Mouse (Mus musculus) heart, embryonic 12.5 days (tissue): ENCODE results near the gene Gnb1l. TPM values are rescaled to one million over a fixed set of nuclear protein-coding genes. Genes with fewer than 3 reads are reported as not detected.
A peak's percentile ranks its signal among the peaks of the same experiment; 100 is the strongest.

Source experiments
- ATAC-seq: fragments of 200-750 bp; cut with Nextera tagmentation; 2 replicates; pipeline ENCODE4 v1.8.0; 2017; ENCODE audit warnings: moderate TSS enrichment, moderate library complexity; ENCODE audit not compliant: insufficient number of reproducible peaks, low FRiP score
- H3K27ac ChIP-seq: fragments of 300-500 bp; sonication (generic); 2 replicates; pipeline ENCODE4 v1.5.1; 2016; ENCODE audit warnings: mild to moderate bottlenecking, moderate library complexity; ENCODE audit not compliant: poor library complexity, severe bottlenecking
- H3K27me3 ChIP-seq: fragments of 300-500 bp; sonication (generic); replicated peaks from 2 replicates; pipeline ENCODE4 v1.6.1; 2016; ENCODE audit warnings: mild to moderate bottlenecking, moderate library complexity
- H3K36me3 ChIP-seq: fragments of 300-500 bp; sonication (generic); 2 replicates; pipeline ENCODE4 v1.6.1; 2016; ENCODE audit warnings: mild to moderate bottlenecking, moderate library complexity
- H3K4me1 ChIP-seq: fragments of 300-500 bp; sonication (generic); replicated peaks from 2 replicates; pipeline ENCODE4 v1.6.1; 2016; ENCODE audit warnings: mild to moderate bottlenecking
- H3K4me2 ChIP-seq: fragments of 300-500 bp; sonication (generic); 2 replicates; pipeline ENCODE4 v1.6.1; 2016; ENCODE audit warnings: mild to moderate bottlenecking, moderate library complexity
- H3K4me3 ChIP-seq: fragments of 300-500 bp; sonication (generic); 2 replicates; pipeline ENCODE4 v1.5.1; 2016; ENCODE audit warnings: mild to moderate bottlenecking
- H3K9ac ChIP-seq: fragments of 300-500 bp; sonication (generic); 2 replicates; pipeline ENCODE4 v1.6.1; 2016; ENCODE audit warnings: mild to moderate bottlenecking, moderate library complexity
- H3K9me3 ChIP-seq: fragments of 300-500 bp; sonication (generic); replicated peaks from 2 replicates; pipeline ENCODE4 v1.6.1; 2016; ENCODE audit warnings: mild to moderate bottlenecking, moderate library complexity
- WGBS: fragments of 180-500 bp; shearing (Covaris S2); methylation state at CpG from one replicate; pipeline ENCODE4 v1.1.7; 2016; 5-methylcytosine and 5-hydroxymethylcytosine counted together
- polyA plus RNA-seq: library from polyadenylated mRNA; unstranded; fragments of >200 nt; fragmentation: Nextera tagmentation; extraction: Ambion mirVana; gene quantifications from 2 replicates; pipeline ENCODE4 v1.2.1, GENCODE M21; 2016

The Gnb1l gene
- polyA plus RNA-seq, 1 experiment from 2014 or later, result 7.8 TPM

- Histone ChIP-seq H3K27ac (no peak overlapping the region), H3K9me3 (no peaks in the 10 kb centered on the region), H3K4me1 (peaks cover 3% of the 10 kb centered on the region), H3K4me2 (no peak overlapping the region), H3K27me3 (peaks cover 35% of the 10 kb centered on the region), H3K36me3 (no peaks in the 10 kb centered on the region), H3K9ac (no peak overlapping the region), H3K4me3 (no peak overlapping the region)
- 78% methylated on average over 5 of the region's 5 CpGs for WGBS
- ATAC-seq, result no peak
Measured at GRCm38 (mm10) chr16:18547891-18548290, 49.4 kb downstream of the Gnb1l start.

DNA sequence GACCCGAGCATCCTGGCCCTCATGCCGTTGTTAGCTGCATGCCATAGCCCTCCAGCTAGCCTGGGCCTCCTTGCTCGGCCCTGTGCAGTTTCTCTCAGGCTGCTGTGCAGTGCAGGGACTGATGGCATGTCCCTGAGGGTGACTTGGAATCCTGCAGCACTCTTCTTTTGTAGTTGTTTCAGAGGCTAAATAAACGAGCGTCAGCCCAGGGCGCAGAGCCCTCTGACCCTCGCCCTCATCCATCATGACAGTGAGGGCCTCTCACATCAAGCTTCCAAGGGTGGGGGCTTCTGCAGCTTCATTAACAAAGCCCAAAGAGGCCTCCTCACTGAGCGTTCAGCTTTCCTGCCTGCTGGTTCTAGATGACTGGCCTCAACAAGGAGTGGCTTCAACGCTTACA, 53.1 kb downstream of the Gnb1l start:
- ATAC-seq, result no peak
- Histone ChIP-seq H3K9me3 (no peaks in the 10 kb centered on the region), H3K9ac (no peak overlapping the region), H3K4me2 (no peak overlapping the region), H3K36me3 (no peaks in the 10 kb centered on the region), H3K27me3 (peaks cover 44% of the 10 kb centered on the region), H3K4me1 (peaks cover 18% of the 10 kb centered on the region), H3K4me3 (no peak overlapping the region), H3K27ac (no peak overlapping the region)
- 51% methylated on average over 9 of the region's 9 CpGs for WGBS

DNA sequence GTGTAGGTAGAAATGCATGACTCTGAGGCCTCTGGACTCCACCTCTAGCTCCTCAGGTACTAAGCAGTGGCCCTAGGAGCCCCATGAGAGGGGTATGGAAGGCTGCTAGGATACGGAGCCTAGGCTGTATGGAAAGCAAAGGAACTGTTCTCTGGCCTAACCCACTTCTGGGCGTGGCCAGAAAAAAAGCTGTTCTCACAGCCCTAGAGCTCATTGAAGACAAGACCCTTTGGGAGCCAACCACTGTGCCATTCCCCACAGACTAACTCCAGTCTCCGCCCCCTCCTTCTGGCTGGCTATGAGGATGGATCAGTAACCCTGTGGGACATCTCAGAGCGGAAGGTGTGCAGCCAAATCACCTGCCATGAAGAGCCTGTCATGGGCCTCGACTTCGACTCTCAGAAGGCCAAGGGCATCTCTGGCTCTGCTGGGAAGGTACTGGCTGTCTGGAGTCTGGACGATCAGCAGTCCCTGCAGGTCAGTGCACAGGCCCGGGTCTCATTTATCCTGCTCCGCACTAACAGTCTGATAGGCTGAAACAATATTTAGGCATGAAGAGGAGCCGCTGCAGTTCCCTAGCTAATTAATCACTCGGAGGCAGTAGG, 53.7 kb downstream of the Gnb1l start:
- 78% methylated on average over 11 of the region's 11 CpGs for WGBS
- Histone ChIP-seq H3K27ac (no peak overlapping the region), H3K4me3 (no peak overlapping the region), H3K9ac (no peak overlapping the region), H3K4me2 (no peak overlapping the region), H3K4me1 (peaks cover 18% of the 10 kb centered on the region), H3K9me3 (no peaks in the 10 kb centered on the region), H3K36me3 (no peaks in the 10 kb centered on the region), H3K27me3 (peaks cover 42% of the 10 kb centered on the region)
- no peak for ATAC-seq

GRCm38 (mm10) chr16:18554721-18555120, 56.2 kb downstream of the Gnb1l start:
- no peaks in the 10 kb centered on the region for H3K36me3 ChIP-seq
- peaks cover 33% of the 10 kb centered on the region for H3K27me3 ChIP-seq
- H3K9me3 ChIP-seq, result no peaks in the 10 kb centered on the region
- H3K27ac ChIP-seq, result no peak overlapping the region
- H3K4me3 ChIP-seq, result no peak overlapping the region
- WGBS, result 38% methylated on average over 2 of the region's 2 CpGs
- no peak overlapping the region for H3K9ac ChIP-seq
- H3K4me2 ChIP-seq, result no peak overlapping the region
- peaks cover 18% of the 10 kb centered on the region for H3K4me1 ChIP-seq
- ATAC-seq, result no peak

GRCm38 (mm10) chr16:18555235-18555935, 56.9 kb downstream of the Gnb1l start:
- peaks cover 18% of the 10 kb centered on the region for H3K4me1 ChIP-seq
- H3K36me3 ChIP-seq, result no peaks in the 10 kb centered on the region
- peaks cover 27% of the 10 kb centered on the region for H3K27me3 ChIP-seq
- H3K4me2 ChIP-seq, result no peak overlapping the region
- no peaks in the 10 kb centered on the region for H3K9me3 ChIP-seq
- H3K4me3 ChIP-seq, result no peak overlapping the region
- no peak overlapping the region for H3K27ac ChIP-seq
- ATAC-seq, result peak; percentile 12; the same call in 1 of the 2 replicates
- WGBS, result 33% methylated on average over 17 of the region's 17 CpGs
- no peak overlapping the region for H3K9ac ChIP-seq

- no peaks in the 10 kb centered on the region for H3K36me3 ChIP-seq
- peaks cover 18% of the 10 kb centered on the region for H3K4me1 ChIP-seq
- no peaks in the 10 kb centered on the region for H3K9me3 ChIP-seq
- no peak overlapping the region for H3K9ac ChIP-seq
- H3K4me2 ChIP-seq, result no peak overlapping the region
- H3K27ac ChIP-seq, result no peak overlapping the region
- no peak for ATAC-seq
- H3K27me3 ChIP-seq, result peaks cover 21% of the 10 kb centered on the region
- WGBS, result 80% methylated on average over 3 of the region's 3 CpGs
- no peak overlapping the region for H3K4me3 ChIP-seq
Measured at GRCm38 (mm10) chr16:18556461-18556860, 57.9 kb downstream of the Gnb1l start.

DNA sequence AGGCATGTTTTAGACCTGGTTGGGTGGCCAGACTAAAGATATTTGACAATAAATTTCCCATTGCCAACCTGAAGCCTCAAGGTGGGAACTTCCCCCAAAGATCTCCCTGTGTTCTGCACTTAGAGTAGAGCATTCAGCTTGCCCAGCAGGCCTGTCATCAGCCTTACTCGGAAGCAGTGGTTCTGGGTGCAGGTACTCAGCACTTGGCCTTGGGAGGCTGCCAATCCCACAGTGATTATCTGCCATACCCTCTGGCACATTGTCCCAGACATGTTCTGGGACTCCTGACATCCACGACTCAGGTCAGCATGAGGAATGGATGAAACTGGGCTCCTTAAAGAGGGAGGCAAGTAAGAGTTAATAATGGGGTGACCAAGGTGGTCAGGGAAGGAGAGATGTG, 66.0 kb downstream of the Gnb1l start:
- H3K4me3 ChIP-seq, result no peak overlapping the region
- 40% methylated on average over 2 of the region's 2 CpGs for WGBS
- no peaks in the 10 kb centered on the region for H3K4me1 ChIP-seq
- no peak for ATAC-seq
- H3K27me3 ChIP-seq, result peaks cover 33% of the 10 kb centered on the region
- H3K9ac ChIP-seq, result no peak overlapping the region
- H3K27ac ChIP-seq, result no peak overlapping the region
- H3K9me3 ChIP-seq, result no peaks in the 10 kb centered on the region
- H3K4me2 ChIP-seq, result no peak overlapping the region
- H3K36me3 ChIP-seq, result no peaks in the 10 kb centered on the region

DNA sequence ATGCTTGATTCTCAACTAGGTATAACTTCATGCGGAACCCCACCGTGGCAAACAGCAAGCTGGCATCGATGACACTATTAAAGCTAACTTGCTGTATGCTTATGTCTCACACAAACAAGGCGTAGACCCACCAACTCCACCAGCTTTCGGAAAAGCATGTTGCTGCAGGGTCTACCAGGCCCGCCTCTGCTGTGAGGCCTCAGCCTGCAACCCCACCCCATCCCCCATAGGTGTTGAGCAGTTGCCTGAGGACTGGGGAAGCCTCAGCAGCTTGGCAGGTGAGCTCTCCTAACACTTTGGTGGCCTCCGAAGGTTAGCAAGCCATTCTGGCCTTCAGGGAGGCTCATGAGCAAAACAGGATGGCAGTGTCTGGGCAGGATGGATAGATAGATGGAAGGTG, 70.1 kb downstream of the Gnb1l start:
- Histone ChIP-seq H3K4me1 (no peaks in the 10 kb centered on the region), H3K4me2 (no peak overlapping the region), H3K9me3 (peaks cover 3% of the 10 kb centered on the region; the same call in 1 of the 2 replicates), H3K4me3 (no peak overlapping the region), H3K27ac (no peak overlapping the region), H3K36me3 (no peaks in the 10 kb centered on the region), H3K27me3 (peaks cover 37% of the 10 kb centered on the region), H3K9ac (no peak overlapping the region)
- ATAC-seq, result no peak
- 75% methylated on average over 7 of the region's 7 CpGs for WGBS

GRCm38 (mm10) chr16:18574196-18574595, 75.7 kb downstream of the Gnb1l start:
- H3K4me1 ChIP-seq, result no peaks in the 10 kb centered on the region
- ATAC-seq, result no peak

DNA sequence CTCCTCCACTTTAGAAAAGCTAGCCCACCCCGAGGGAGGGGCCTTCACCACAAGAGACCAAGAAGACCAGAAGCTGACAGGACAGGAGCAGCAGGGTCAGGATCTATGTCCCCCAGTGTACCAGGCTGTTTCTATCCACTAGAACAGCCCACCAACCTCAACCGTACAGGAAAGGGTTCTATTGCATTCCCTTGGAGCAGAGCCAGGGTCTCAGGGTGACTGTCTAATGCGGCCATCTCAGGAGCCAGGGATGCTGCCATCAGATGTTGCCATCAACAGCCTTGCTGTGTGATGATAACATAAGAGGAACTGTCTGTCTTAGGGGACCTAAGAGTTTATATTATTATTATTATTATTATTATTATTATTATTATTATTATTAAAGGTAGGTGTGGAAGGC, 78.6 kb downstream of the Gnb1l start:
- no peaks in the 10 kb centered on the region for H3K36me3 ChIP-seq
- no peak overlapping the region for H3K9ac ChIP-seq
- ATAC-seq, result no peak
- peaks cover 62% of the 10 kb centered on the region for H3K27me3 ChIP-seq
- H3K4me3 ChIP-seq, result no peak overlapping the region
- H3K4me2 ChIP-seq, result no peak overlapping the region
- WGBS, result 27% methylated on average over 3 of the region's 3 CpGs
- H3K27ac ChIP-seq, result no peak overlapping the region
- peaks cover 10% of the 10 kb centered on the region for H3K4me1 ChIP-seq
- H3K9me3 ChIP-seq, result no peaks in the 10 kb centered on the region

More at GRCm38 (mm10) chr16:18574196-18574595, 75.7 kb downstream of the Gnb1l start:
- H3K27me3 ChIP-seq, result peaks cover 33% of the 10 kb centered on the region
- no peak overlapping the region for H3K4me2 ChIP-seq
- H3K4me3 ChIP-seq, result no peak overlapping the region
- H3K9me3 ChIP-seq, result peaks cover 3% of the 10 kb centered on the region; the same call in 1 of the 2 replicates
- H3K9ac ChIP-seq, result no peak overlapping the region
- WGBS, result 66% methylated on average over 8 of the region's 8 CpGs
- no peaks in the 10 kb centered on the region for H3K36me3 ChIP-seq
- H3K27ac ChIP-seq, result no peak overlapping the region

DNA sequence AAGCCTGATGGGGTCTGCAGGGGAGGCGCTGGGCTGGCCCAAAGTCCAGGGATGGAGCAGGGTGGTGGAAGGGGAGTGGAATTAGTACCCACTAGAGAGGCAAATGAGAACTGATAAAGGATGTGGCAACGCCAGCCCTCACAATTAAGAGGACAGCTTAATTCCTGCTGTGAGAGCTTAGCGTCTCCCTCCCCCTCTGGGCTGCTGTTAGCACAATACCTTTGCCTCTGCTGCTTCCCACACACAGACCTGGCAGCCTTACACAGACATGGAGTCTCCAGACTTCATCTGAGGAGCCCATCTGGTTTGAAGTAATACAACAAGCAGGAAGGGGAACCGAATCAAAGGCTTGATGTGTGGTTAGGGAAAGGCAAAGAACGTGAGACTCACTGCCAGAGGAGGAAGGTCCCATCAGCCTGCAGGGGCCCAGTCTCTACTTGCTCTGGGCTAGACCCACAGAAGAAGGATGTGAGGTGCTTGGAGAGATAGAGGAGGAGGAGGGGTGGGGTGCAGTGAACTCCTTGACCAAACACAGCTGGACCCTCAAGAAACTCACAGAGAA, 79.2 kb downstream of the Gnb1l start:
- Histone ChIP-seq H3K4me3 (no peak overlapping the region), H3K36me3 (no peaks in the 10 kb centered on the region), H3K27ac (no peak overlapping the region), H3K27me3 (peaks cover 64% of the 10 kb centered on the region), H3K4me1 (peaks cover 16% of the 10 kb centered on the region), H3K9me3 (no peaks in the 10 kb centered on the region), H3K9ac (no peak overlapping the region), H3K4me2 (no peak overlapping the region)
- WGBS, result 27% methylated on average over 5 of the region's 5 CpGs
- ATAC-seq, result no peak
